Mouse (Mus musculus): Measurements from ENCODE around the gene Ifitm3.

Gene Ifitm3

GRCm38 (mm10) chr7:140967862-140968591 is 42.5 kb downstream of the Ifitm3 start:
- in situ Hi-C loops (cut with MboI, MseI) = no loop called here

- in situ Hi-C loops (cut with MboI, MseI) = no loop called here
Observed at GRCm38 (mm10) chr7:140966921-140967320, 43.6 kb downstream of the Ifitm3 start, which contains the start of gene Ifitm1. Gene Ifitm1, plus strand, starts transcription at chr7:140967221.

GRCm38 (mm10) chr7:140962733-140963132 is 47.8 kb downstream of the Ifitm3 start:
- in situ Hi-C loops (cut with MboI, MseI) = no loop called here

GRCm38 (mm10) chr7:140961416-140961815 is 49.2 kb downstream of the Ifitm3 start:
- in situ Hi-C loops (cut with MboI, MseI) = no loop called here

- in situ Hi-C loops (cut with MboI, MseI) = no loop called here
Observed at GRCm38 (mm10) chr7:140960026-140960425, 50.5 kb downstream of the Ifitm3 start.

All from T-helper 17 cell (primary cell).